Mouse (Mus musculus): ENCODE measurements around the gene Dock6. TPM values are rescaled to one million over a fixed set of nuclear protein-coding genes. Genes with fewer than 3 reads are reported as not detected.
A peak's percentile ranks its signal among the peaks of the same experiment; 100 is the strongest.

The Dock6 gene
- polyA plus RNA-seq, 1 experiment from 2014 or later, result 38.3 TPM

GRCm38 (mm10) chr9:21846755-21847341 is 5.6 kb downstream of the Dock6 start:
- H3K4me1 ChIP-seq (replicated peaks), result peaks cover 42% of the 10 kb centered on the region

GRCm38 (mm10) chr9:21845381-21846080 is 6.9 kb downstream of the Dock6 start:
- Histone ChIP-seq H3K4me3 (no peak overlapping the region), H3K27me3 (no peaks in the 10 kb centered on the region), H3K4me1 (replicated peaks) (peaks cover 42% of the 10 kb centered on the region), H3K9me3 (replicated peaks) (no peaks in the 10 kb centered on the region), H3K9ac (no peak overlapping the region), H3K27ac (peak overlapping the region; percentile 91), H3K4me2 (no peak overlapping the region), H3K36me3 (peaks cover 9% of the 10 kb centered on the region; the same call in 1 of the 2 replicates)
- WGBS, result 40% methylated on average over 14 of the region's 14 CpGs
- ATAC-seq (replicated peaks; ENCODE audit: insufficient number of reproducible peaks, insufficient read depth, low FRiP score, low read depth), result no peak

More at GRCm38 (mm10) chr9:21846755-21847341, 5.6 kb downstream of the Dock6 start:
- Histone ChIP-seq H3K27ac (peak overlapping the region; percentile 91), H3K4me2 (peak overlapping the region; percentile 63), H3K4me3 (peak overlapping the region; percentile 40), H3K36me3 (peaks cover 9% of the 10 kb centered on the region; the same call in 1 of the 2 replicates), H3K9ac (peak overlapping the region; percentile 31; the same call in 1 of the 2 replicates), H3K27me3 (no peaks in the 10 kb centered on the region), H3K9me3 (replicated peaks) (no peaks in the 10 kb centered on the region)
- WGBS, result 21% methylated on average over 11 of the region's 11 CpGs
- peak; percentile 79 for ATAC-seq (replicated peaks; ENCODE audit: insufficient number of reproducible peaks, insufficient read depth, low FRiP score, low read depth)

GRCm38 (mm10) chr9:21843086-21843485 is 9.3 kb downstream of the Dock6 start:
- Histone ChIP-seq H3K27me3 (no peaks in the 10 kb centered on the region), H3K36me3 (peaks cover 16% of the 10 kb centered on the region), H3K4me1 (replicated peaks) (peaks cover 39% of the 10 kb centered on the region), H3K4me3 (no peak overlapping the region), H3K27ac (peak overlapping the region; percentile 79), H3K4me2 (no peak overlapping the region), H3K9me3 (replicated peaks) (no peaks in the 10 kb centered on the region), H3K9ac (no peak overlapping the region)
- 47% methylated on average over 6 of the region's 6 CpGs for WGBS
- no peak for ATAC-seq (replicated peaks; ENCODE audit: insufficient number of reproducible peaks, insufficient read depth, low FRiP score, low read depth)

- H3K36me3 ChIP-seq, result peaks cover 22% of the 10 kb centered on the region
- 25% methylated on average over 5 of the region's 5 CpGs for WGBS
- peaks cover 32% of the 10 kb centered on the region for H3K4me1 ChIP-seq (replicated peaks)
- ATAC-seq (replicated peaks; ENCODE audit: insufficient number of reproducible peaks, insufficient read depth, low FRiP score, low read depth), result peak; percentile 45; the same call in 1 of the 2 replicates
- H3K4me2 ChIP-seq, result no peak overlapping the region
- H3K27ac ChIP-seq, result peak overlapping the region; percentile 79
- H3K9ac ChIP-seq, result peak overlapping the region; percentile 16; the same call in 1 of the 2 replicates
- H3K9me3 ChIP-seq (replicated peaks), result no peaks in the 10 kb centered on the region
- no peak overlapping the region for H3K4me3 ChIP-seq
- no peaks in the 10 kb centered on the region for H3K27me3 ChIP-seq
Observed at GRCm38 (mm10) chr9:21842391-21842790, 10.0 kb downstream of the Dock6 start.

- no peak overlapping the region for H3K4me3 ChIP-seq
- H3K4me2 ChIP-seq, result no peak overlapping the region
- no peak overlapping the region for H3K9ac ChIP-seq
- H3K27me3 ChIP-seq, result no peaks in the 10 kb centered on the region
- H3K4me1 ChIP-seq (replicated peaks), result peaks cover 22% of the 10 kb centered on the region
- H3K27ac ChIP-seq, result peak overlapping the region; percentile 33; the same call in 1 of the 2 replicates
- ATAC-seq (replicated peaks; ENCODE audit: insufficient number of reproducible peaks, insufficient read depth, low FRiP score, low read depth), result no peak
- no peaks in the 10 kb centered on the region for H3K9me3 ChIP-seq (replicated peaks)
- H3K36me3 ChIP-seq, result peaks cover 26% of the 10 kb centered on the region
- WGBS, result 90% methylated on average over 6 of the region's 6 CpGs
Observed at GRCm38 (mm10) chr9:21841340-21841739, 11.1 kb downstream of the Dock6 start.

GRCm38 (mm10) chr9:21840115-21840787 is 12.2 kb downstream of the Dock6 start:
- peaks cover 27% of the 10 kb centered on the region for H3K36me3 ChIP-seq
- WGBS, result 62% methylated on average over 8 of the region's 8 CpGs

GRCm38 (mm10) chr9:21837690-21838089 is 14.7 kb downstream of the Dock6 start:
- ATAC-seq (replicated peaks; ENCODE audit: insufficient number of reproducible peaks, insufficient read depth, low FRiP score, low read depth), result no peak
- no peaks in the 10 kb centered on the region for H3K9me3 ChIP-seq (replicated peaks)
- H3K36me3 ChIP-seq, result peaks cover 25% of the 10 kb centered on the region
- H3K9ac ChIP-seq, result no peak overlapping the region
- no peaks in the 10 kb centered on the region for H3K27me3 ChIP-seq
- H3K4me1 ChIP-seq (replicated peaks), result peaks cover 6% of the 10 kb centered on the region; the same call in 1 of the 2 replicates
- H3K27ac ChIP-seq, result no peak overlapping the region
- no peak overlapping the region for H3K4me3 ChIP-seq
- WGBS, result 90% methylated on average over 2 of the region's 2 CpGs
- no peak overlapping the region for H3K4me2 ChIP-seq

More at GRCm38 (mm10) chr9:21840115-21840787, 12.2 kb downstream of the Dock6 start:
- ATAC-seq (replicated peaks; ENCODE audit: insufficient number of reproducible peaks, insufficient read depth, low FRiP score, low read depth), result no peak
- H3K27me3 ChIP-seq, result no peaks in the 10 kb centered on the region
- H3K27ac ChIP-seq, result peak overlapping the region; percentile 33; the same call in 1 of the 2 replicates
- no peaks in the 10 kb centered on the region for H3K9me3 ChIP-seq (replicated peaks)
- H3K9ac ChIP-seq, result no peak overlapping the region
- no peak overlapping the region for H3K4me2 ChIP-seq
- H3K4me1 ChIP-seq (replicated peaks), result peaks cover 15% of the 10 kb centered on the region
- H3K4me3 ChIP-seq, result no peak overlapping the region

- H3K36me3 ChIP-seq, result peaks cover 27% of the 10 kb centered on the region
- H3K4me3 ChIP-seq, result no peak within 1 kb of the TSS
- H3K27ac ChIP-seq, result no peak within 1 kb of the TSS
- no peak within 1 kb of the TSS for H3K9ac ChIP-seq
- no peak for ATAC-seq (replicated peaks; ENCODE audit: insufficient number of reproducible peaks, insufficient read depth, low FRiP score, low read depth)
- no peak within 1 kb of the TSS for H3K4me2 ChIP-seq
- no peaks in the 10 kb centered on the region for H3K27me3 ChIP-seq
- H3K4me1 ChIP-seq (replicated peaks), result no peaks in the 10 kb centered on the region
- WGBS, result 86% methylated on average over 15 of the region's 15 CpGs
- no peaks in the 10 kb centered on the region for H3K9me3 ChIP-seq (replicated peaks)
Observed at GRCm38 (mm10) chr9:21835258-21835912, 17.1 kb downstream of the Dock6 start, which contains the start of gene Angptl8. Angptl8 (plus strand) TSS chr9:21835510.

GRCm38 (mm10) chr9:21831558-21832240 is 20.7 kb downstream of the Dock6 start:
- H3K27me3 ChIP-seq, result no peaks in the 10 kb centered on the region
- no peak overlapping the region for H3K4me3 ChIP-seq
- 88% methylated on average over 20 of the region's 20 CpGs for WGBS
- no peak for ATAC-seq (replicated peaks; ENCODE audit: insufficient number of reproducible peaks, insufficient read depth, low FRiP score, low read depth)
- H3K4me2 ChIP-seq, result no peak overlapping the region
- no peak overlapping the region for H3K27ac ChIP-seq
- no peaks in the 10 kb centered on the region for H3K9me3 ChIP-seq (replicated peaks)
- peaks cover 18% of the 10 kb centered on the region for H3K36me3 ChIP-seq
- no peaks in the 10 kb centered on the region for H3K4me1 ChIP-seq (replicated peaks)
- no peak overlapping the region for H3K9ac ChIP-seq

GRCm38 (mm10) chr9:21830936-21831335 is 21.5 kb downstream of the Dock6 start:
- Histone ChIP-seq H3K4me2 (no peak overlapping the region), H3K4me3 (no peak overlapping the region), H3K27me3 (no peaks in the 10 kb centered on the region), H3K9me3 (replicated peaks) (no peaks in the 10 kb centered on the region), H3K36me3 (peaks cover 18% of the 10 kb centered on the region), H3K27ac (no peak overlapping the region), H3K4me1 (replicated peaks) (no peaks in the 10 kb centered on the region), H3K9ac (no peak overlapping the region)
- 75% methylated on average over 11 of the region's 11 CpGs for WGBS
- no peak for ATAC-seq (replicated peaks; ENCODE audit: insufficient number of reproducible peaks, insufficient read depth, low FRiP score, low read depth)
